Mouse (Mus musculus): ENCODE results near the gene Gamt.
A peak's percentile ranks its signal among the peaks of the same experiment; 100 is the strongest.

The Gamt gene

GRCm38 (mm10) chr10:80285222-80286070, 24.6 kb upstream of the Gamt start:
- no peak for DNase-seq (ENCODE audit: extremely low spot score, low spot score)

DNA sequence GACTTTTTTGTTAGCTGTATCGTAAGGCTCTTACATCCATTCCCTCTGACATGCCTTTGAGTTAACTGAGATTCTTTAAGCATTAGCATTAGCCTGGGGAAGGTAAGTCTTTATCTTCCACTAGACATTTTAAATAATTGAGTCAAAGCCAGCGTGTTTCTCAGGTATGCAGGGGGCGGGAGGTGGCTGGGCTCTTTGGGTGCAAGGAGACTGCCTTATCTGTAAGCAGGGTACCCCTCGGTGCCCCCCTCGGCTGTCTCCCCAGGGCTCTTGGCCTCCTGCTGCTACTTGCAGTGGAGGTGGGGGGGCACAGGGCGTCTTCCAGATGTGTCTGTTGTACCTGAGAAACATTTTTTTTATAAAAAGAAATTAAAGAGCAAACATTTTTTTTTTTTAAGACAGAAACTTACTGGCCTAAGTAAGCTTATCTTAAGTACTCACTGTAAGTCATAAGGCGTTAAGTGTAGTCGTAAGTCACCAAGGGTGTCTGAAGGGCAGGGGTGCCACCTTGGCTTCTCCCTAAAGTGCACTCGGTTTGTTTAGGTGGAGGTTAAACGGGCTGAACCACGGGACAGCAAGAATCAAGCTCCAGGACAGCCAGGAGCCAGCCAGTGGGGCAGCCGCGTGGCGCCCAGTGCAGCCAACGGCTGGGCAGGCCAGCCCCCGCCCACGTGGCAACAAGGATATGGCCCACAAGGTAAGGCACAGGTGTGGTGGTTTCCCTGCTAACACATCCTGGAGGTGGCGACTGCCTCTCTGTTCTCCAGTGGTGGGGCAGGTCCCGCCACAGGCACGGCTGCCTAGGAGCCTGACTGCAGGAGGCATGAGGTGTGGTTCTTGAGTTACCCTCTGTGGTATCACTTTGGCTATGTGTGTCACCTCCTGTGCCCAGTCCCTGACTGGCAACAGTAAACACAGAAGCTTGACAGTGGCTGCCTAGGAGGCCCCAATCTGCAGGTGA, 21.9 kb upstream of the Gamt start:
- no peak for DNase-seq (ENCODE audit: extremely low spot score, low spot score)

GRCm38 (mm10) chr10:80281921-80282371, 21.1 kb upstream of the Gamt start:
- DNase-seq (ENCODE audit: extremely low spot score, low spot score) = no peak

GRCm38 (mm10) chr10:80281304-80281703, 20.5 kb upstream of the Gamt start:
- no peak for DNase-seq (ENCODE audit: extremely low spot score, low spot score)

- DNase-seq (ENCODE audit: extremely low spot score, low spot score) = no peak
These were observed 18.5 kb upstream of the Gamt start for GRCm38 (mm10) chr10:80279273-80279672.

- no peak for DNase-seq (ENCODE audit: extremely low spot score, low spot score)
These were observed 17.6 kb upstream of the Gamt start for GRCm38 (mm10) chr10:80278390-80278789.

DNA sequence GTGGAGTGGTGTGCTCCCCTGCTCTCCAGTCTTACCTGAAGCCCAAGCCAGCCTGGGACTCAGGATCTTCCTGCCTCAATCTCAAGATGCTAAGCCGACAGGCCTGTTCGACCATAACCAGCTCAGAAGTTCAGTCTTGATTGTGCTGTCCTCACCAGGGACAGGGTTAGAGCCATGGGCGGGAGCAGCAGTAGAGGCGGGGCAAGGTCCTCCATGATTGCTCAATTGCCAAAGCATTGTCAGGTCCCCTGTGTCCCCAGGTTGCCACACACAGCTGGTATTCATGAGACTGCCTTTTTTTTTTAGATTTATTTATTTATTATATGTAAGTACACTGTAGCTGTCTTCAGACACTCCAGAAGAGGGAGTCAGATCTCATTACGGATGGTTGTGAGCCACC, 15.4 kb upstream of the Gamt start:
- no peak for DNase-seq (ENCODE audit: extremely low spot score, low spot score)

GRCm38 (mm10) chr10:80273847-80274246, 13.0 kb upstream of the Gamt start:
- DNase-seq (ENCODE audit: extremely low spot score, low spot score) = no peak

DNA sequence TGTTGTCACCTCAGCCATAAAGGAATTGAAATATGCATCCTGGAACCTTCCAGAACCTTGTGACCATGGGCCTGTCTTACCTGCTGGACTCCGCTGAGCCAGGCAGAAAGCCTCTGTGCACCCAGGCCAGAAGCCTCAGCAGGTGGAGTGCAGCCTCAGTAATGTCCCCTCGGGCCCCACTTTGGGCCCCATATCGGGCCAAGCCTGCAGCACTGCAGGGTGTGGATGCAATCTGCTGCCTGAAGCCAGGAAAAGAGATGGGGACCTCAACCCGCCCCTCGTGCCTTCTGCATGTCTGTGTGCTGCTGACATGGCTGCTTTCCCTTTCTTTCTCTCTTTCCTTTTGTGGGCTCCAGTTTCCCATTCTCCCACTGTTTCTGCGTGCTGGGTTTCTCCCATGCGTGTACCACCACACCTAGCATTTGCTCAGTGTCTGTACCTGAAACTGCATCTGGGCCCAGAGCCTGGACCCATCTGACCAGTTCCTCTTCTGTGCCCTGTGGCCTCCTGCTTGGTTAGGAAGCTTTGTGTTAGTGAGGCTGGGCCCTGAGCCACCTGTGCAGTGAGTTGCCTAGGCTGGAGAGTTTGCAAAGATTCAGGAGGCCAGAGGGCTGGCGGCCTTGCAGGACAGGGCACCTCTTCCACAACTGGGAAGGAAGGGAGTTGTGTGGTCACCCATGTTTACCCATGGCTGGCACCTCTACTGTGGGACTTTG, 11.2 kb upstream of the Gamt start:
- no peak for DNase-seq (ENCODE audit: extremely low spot score, low spot score)

DNA sequence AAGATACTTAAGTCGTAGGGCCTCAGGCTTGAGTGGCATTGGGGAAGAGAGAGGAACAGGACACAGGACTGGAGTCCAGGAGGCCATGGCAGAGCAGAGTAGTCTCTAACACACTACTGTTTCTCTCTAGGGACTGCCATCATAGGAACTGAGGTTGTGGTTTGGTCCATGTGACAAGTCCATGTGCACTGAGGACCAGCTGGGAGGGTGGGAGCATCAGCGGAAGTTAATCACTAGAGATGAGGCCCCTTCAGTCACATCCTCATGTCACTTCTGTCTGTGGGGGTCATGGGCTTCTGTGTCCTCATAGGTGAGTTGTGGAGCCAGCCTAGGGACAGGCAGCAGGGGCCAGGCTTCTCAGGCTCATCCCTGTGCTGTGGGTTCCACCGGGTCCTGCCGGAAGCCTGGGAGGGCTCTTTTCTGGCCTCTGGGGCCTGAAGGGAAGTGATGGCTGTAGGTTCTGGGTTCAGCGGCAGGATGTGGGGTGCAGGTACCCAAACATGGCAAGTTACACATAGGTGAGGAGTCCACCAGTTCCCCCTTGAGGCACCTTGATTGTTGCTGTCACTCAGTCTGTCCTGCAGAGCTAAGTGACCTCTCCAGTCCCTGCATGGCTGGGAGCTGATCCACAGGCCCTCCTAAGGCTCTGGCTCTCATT, 10.5 kb upstream of the Gamt start:
- no peak for DNase-seq (ENCODE audit: extremely low spot score, low spot score)

DNA sequence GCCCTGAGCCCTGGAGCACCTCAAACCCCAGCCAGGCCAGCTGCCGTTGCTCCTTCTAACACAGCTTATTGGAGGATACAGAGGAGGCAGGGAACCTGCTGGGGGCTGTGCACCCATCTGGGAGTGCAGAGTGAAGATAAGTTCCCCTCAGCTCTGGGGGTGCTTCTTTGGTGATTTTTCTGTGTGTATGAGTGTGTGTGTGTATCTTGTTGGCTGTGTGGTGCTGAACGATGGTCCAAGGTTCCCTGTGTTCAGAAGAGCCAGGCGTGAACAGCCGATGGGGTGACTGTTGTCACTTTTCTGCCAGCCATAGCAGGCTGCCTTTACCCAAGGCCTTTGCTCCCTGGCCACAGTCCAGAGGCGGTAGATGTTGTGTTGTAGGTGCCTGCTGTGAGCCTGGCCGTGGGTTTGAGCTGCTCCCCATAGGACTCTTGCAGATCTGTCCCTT, 9.9 kb upstream of the Gamt start:
- DNase-seq (ENCODE audit: extremely low spot score, low spot score) = no peak

- DNase-seq (ENCODE audit: extremely low spot score, low spot score) = no peak
These were observed 9.3 kb upstream of the Gamt start for GRCm38 (mm10) chr10:80270099-80270498.

GRCm38 (mm10) chr10:80265149-80265486, 4.3 kb upstream of the Gamt start:
- DNase-seq (ENCODE audit: extremely low spot score, low spot score) = no peak

DNA sequence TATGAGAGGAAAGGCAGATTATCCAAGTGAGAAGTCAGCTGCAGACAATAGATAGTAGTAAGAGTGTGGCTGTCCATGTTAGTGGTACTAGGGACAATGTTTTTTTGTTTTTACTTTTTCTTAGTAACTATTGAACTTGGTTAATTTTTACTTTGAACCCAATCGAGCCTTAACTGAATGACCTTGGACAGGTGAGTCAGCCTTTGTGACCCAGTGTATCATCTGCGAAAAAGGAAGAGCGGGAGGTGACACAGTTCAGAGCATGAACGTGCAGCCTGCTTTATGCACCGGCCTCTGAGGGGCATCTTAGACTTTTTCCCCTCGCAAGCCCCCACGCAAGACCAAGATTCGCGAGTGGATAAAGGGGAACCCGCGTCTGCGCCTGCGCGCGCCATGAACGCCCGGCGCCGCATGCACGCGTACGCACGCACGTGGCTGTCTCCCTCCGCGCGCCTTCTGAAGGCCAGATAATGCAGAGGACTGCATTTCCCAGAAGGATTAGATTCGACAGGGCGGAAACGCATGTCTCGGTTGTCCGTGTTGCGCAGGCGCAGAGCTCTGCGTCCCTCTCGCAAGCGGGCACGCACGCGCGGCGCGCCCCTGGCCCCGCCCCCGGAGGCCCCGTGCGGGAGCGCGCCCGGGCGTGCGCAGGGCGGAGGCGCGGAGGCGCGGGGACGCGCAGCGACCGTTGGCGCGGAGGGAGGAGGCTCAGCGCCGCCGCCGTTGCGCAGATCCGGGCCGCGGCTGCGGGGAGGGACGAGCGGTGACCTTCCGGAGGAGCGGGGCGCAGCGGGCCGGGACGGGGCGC, 3.7 kb upstream of the Gamt start:
- DNase-seq (ENCODE audit: extremely low spot score, low spot score) = peak; percentile 96

GRCm38 (mm10) chr10:80262776-80263365, 2.1 kb upstream of the Gamt start:
- no peak for DNase-seq (ENCODE audit: extremely low spot score, low spot score)

DNA sequence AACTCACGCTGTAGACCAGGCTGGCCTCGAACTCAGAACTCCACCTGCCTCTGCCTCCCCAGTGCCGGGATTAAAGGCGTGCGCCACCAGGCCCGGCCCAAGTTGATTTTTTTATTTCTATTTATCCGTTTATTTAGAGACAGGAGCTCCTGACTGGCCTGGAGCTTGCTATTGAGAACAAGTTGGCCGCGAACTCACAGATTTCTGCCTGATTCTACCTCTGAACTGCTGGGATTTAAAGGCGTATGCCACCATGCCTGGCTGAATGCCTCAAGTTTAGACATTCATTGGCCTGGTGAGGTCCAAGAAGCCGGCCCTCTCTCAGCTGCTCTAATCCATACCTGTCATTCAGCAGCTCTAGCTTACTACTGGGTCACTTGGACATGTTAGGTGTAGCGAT, 1.4 kb upstream of the Gamt start:
- no peak for DNase-seq (ENCODE audit: extremely low spot score, low spot score)

DNA sequence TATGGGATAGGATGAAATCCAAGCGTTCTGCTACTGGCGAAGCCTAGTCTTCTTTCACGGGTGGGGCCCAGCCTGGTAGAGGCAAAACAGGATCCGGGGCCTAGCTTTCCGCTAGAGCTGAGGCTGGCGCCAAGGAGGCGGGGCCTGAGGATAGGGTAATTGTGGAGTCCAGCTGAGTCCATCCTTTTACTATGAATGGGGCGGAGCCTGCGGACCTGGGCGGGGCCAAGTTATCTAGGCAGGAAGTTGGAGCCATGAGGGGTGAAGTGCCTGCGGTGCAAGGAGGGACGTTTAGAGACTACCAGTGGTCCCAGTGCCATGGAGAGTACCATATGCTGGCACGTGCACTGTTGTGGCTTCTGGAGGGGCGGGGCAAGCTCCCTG, 765 bp upstream of the Gamt start:
- DNase-seq (ENCODE audit: extremely low spot score, low spot score) = peak; percentile 91

DNA sequence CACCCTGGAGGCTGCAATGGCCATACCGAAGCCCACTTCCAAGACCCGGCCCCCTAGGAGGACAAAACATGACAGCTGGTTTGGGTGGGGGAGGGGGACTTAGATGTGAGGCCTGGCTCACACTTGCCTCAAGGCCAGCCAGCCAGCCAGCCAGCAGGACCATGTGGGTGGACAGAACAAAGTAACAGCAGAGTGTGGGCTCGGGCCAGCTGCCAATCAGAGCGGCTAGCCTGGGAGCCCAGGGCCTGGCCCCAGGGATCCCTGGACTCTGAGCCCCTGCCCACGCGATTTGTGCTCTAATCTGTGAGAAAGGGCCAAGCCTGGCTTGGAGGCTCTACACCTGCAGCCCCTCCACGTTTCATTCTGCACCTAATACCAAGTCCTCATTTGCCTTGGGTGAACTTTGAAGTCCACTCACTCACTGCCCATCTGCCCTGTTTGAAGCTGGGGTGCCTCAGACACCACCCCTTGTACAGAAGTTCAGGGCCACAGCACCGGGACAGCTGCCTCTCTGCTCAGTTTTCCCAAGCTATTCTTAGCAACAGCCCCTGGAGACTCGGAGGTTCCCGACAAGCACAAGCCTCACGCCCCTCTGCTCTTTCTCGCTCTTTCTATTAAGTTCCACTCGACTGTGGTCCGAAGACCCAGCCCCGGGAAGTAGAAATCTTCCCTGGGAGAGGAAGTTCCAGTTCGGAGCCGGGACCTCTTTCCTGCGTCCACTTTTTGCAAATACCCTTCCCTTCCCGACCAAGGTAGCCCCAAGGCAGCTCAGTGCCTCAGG, 761 bp downstream of the Gamt start:
- peak; percentile 58 for DNase-seq (ENCODE audit: extremely low spot score, low spot score)

- DNase-seq (ENCODE audit: extremely low spot score, low spot score) = no peak
These were observed 1.4 kb downstream of the Gamt start for GRCm38 (mm10) chr10:80259463-80259805.

All from neural tube, embryonic 10.5 days (tissue).